In genomic region chr4:124228537-124228936, GRCm38 (mm10) we compare ENCODE assay signal across 7 mouse cellular contexts.
A peak's percentile ranks its signal among the peaks of the same experiment; 100 is the strongest.
DNase-seq lines count a peak whose midpoint lies in the region; ATAC-seq and TF ChIP-seq lines count a peak whose summit lies in the region.

No protein-coding gene starts in this region.

- no peaks in the 10 kb centered on the region for H3K36me3 ChIP-seq in forebrain, postnatal 0 days (ENCODE audit: insufficient read depth)
- H3K36me3 ChIP-seq in hindbrain, embryonic 11.5 days (ENCODE audit: control insufficient read depth, insufficient read depth, low read length) = no peaks in the 10 kb centered on the region

- no peak overlapping the region for H3K4me2 ChIP-seq in forebrain, postnatal 0 days (ENCODE audit: low read depth)
- no peak overlapping the region for H3K4me2 ChIP-seq in hindbrain, embryonic 11.5 days (replicated peaks; ENCODE audit: low read depth, low read length)

- H3K9ac ChIP-seq in forebrain, postnatal 0 days = no peak overlapping the region
- H3K9ac ChIP-seq in hindbrain, embryonic 11.5 days (ENCODE audit: low read depth, low read length) = no peak overlapping the region

- no peaks in the 10 kb centered on the region for H3K27me3 ChIP-seq in cerebellum, adult 2 months (ENCODE audit: control insufficient read depth, insufficient read depth, low read length)
- no peaks in the 10 kb centered on the region; the same call in 1 of the 2 replicates for H3K27me3 ChIP-seq in forebrain, postnatal 0 days (ENCODE audit: insufficient read depth, low read length)
- H3K27me3 ChIP-seq in hindbrain, embryonic 11.5 days (ENCODE audit: control insufficient read depth, insufficient read depth, low read length) = no peaks in the 10 kb centered on the region

- no peak overlapping the region for H3K27ac ChIP-seq in cerebellum, adult 2 months (ENCODE audit: insufficient read depth, low read length)
- no peak overlapping the region for H3K27ac ChIP-seq in forebrain, postnatal 0 days (ENCODE audit: low read depth, low read length)
- H3K27ac ChIP-seq in hindbrain, embryonic 11.5 days (ENCODE audit: low read depth, low read length) = no peak overlapping the region

- WGBS in cerebellum, adult 2 months = 4% methylated on average over 17 of the region's 17 CpGs
- 12% methylated on average over 17 of the region's 17 CpGs for WGBS in forebrain, postnatal 0 days
- WGBS in hindbrain, embryonic 11.5 days = 13% methylated on average over 17 of the region's 17 CpGs

- DNase-seq in adrenal gland, adult (ENCODE audit: inconsistent age in 2 of 2, low spot score in 1 of 2) = peak; percentile 48 to 82
- peak; percentile 54 to 63 for DNase-seq in cerebellum, adult 2 months
- peak; percentile 85 for DNase-seq in forebrain, postnatal 0 days
- DNase-seq in hindbrain, embryonic 11.5 days (ENCODE audit: low spot score) = peak; percentile 92
- DNase-seq in layer of hippocampus, adult 9-11 months = peak; percentile 78
- DNase-seq in lung, postnatal 36 days = peak; percentile 81
- DNase-seq in spleen, postnatal 4 days (ENCODE audit: low spot score in 2 of 2) = peak; percentile 46 to 76

- no peak overlapping the region for H3K4me3 ChIP-seq in cerebellum, adult 2 months (replicated peaks; ENCODE audit: insufficient read depth, low read depth, low read length)
- no peak overlapping the region for H3K4me3 ChIP-seq in forebrain, postnatal 0 days (ENCODE audit: low read depth, low read length)
- H3K4me3 ChIP-seq in hindbrain, embryonic 11.5 days (ENCODE audit: low read depth, low read length) = no peak overlapping the region

- H3K4me1 ChIP-seq in cerebellum, adult 2 months (ENCODE audit: control insufficient read depth, insufficient read depth, low read length) = no peaks in the 10 kb centered on the region
- H3K4me1 ChIP-seq in forebrain, postnatal 0 days (ENCODE audit: insufficient read depth) = no peaks in the 10 kb centered on the region; the same call in 1 of the 2 replicates
- no peaks in the 10 kb centered on the region for H3K4me1 ChIP-seq in hindbrain, embryonic 11.5 days (replicated peaks; ENCODE audit: control insufficient read depth, insufficient read depth, low read length)

- no peak for TF ChIP-seq POLR2A in cerebellum, adult 2 months (IDR thresholded peaks at IDR 0.05; ENCODE audit: borderline replicate concordance, insufficient read depth, low read length)

- no peaks in the 10 kb centered on the region for H3K9me3 ChIP-seq in forebrain, postnatal 0 days (ENCODE audit: low read length)
- H3K9me3 ChIP-seq in hindbrain, embryonic 11.5 days (ENCODE audit: control insufficient read depth, low read length) = no peaks in the 10 kb centered on the region

- ATAC-seq in forebrain, postnatal 0 days = peak; percentile 73
- ATAC-seq in hindbrain, embryonic 11.5 days (ENCODE audit: low FRiP score) = peak; percentile 53; the same call in 1 of the 2 replicates

- peak; percentile 62 for TF ChIP-seq CTCF in cerebellum, adult 2 months (IDR thresholded peaks at IDR 0.05; ENCODE audit: borderline replicate concordance, insufficient read depth, low read depth, low read length)
- TF ChIP-seq CTCF in forebrain, postnatal 0 days (IDR thresholded peaks at IDR 0.05; ENCODE audit: low read depth) = peak; percentile 70
